Mouse (Mus musculus) spleen, postnatal 36 days (tissue): ENCODE measurements around the gene Akirin2.
A peak's percentile ranks its signal among the peaks of the same experiment; 100 is the strongest.
"Not testable (repeated sequence)": the region's sequence is repeated elsewhere in the genome, so short reads cannot be mapped to it uniquely, and the experiment has no call there.

Source experiments
- DNase-seq, 2 experiments: peaks; one replicate each; pipeline ENCODE4 v3.0.0; 2022; ENCODE audit warnings: low spot score in 2 of 2, mixed read lengths in 1 of 2

Akirin2 gene

GRCm38 (mm10) chr4:34550748-34551097 is at the start of gene Akirin2:
Akirin2 (plus strand) TSS chr4:34550937.
- DNase-seq, result no peak

- no peak for DNase-seq
These were observed 40.4 kb upstream of the Akirin2 start for GRCm38 (mm10) chr4:34510305-34510704.

DNA sequence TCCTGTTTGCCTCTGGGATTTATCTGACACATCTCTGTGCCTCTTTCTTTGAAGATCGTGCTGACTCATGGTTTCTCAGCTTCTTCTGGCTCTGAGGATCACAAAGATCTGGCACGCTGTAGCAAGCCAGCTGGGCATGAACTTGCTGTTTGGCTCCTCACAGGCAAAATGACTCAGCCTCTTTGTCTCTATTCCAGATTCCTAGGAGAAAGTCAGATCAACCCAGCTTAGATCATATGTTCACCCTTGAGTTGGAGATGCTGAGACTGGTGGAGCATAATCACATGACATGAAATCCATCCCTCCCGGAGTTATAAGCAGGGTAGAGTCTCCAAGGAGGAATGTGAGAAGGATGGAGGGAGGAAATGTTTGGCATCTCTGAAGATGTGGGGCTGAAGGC is 27.9 kb upstream of the Akirin2 start:
- DNase-seq, result no peak

DNA sequence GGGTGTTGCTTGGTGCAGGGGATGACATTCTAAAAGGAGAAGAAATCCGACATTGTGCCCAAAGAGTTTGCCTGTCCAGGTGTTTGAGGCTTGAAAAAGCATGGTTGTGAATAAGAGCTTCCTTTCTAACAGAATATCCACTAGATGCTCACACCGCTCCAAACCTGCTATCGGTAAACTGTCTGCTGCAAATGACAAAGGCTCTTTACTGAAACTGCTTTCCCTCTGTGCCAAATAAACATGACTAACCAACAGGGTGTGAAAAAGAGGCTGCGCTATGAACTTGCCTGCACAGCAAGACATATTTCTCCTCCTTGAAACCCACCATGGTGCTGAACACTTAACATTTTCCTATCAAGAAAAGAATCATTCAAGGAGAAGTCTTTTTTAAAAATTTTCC is 27.2 kb upstream of the Akirin2 start:
- DNase-seq, result no peak

- peak in 1 of 2 experiments; percentile 8 for DNase-seq
These were observed 24.0 kb upstream of the Akirin2 start for GRCm38 (mm10) chr4:34526771-34527170.

DNA sequence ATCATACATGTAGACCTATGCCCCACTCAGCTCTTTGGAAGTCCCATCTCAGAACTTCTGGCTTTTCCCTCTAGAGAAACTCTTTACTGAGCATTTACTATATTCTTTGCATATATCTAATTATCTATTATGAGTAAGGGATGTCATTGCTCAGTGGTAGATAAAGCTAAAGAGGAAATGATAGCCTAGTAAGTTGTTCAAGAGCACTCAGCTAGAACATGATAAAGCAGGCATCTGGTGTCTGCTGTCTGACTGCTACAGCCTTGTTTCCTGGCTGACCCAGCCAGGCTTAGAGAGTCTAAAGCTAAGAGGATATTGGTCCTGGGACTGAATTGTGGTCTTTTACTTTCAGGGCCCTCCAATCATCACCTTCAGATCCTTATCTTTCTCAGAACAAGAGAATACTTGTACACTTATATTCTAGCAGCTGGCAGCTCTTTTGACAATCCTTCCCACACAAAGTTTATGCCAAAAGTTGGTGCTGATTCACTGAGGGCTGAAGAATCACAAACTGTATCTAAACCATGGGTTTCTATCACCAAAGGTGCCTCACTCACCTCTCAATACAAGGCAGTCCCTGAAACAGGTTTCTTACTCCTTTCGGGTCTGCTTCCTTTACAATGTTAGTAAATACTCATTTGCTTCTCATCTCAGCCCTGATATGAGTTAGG is 22.2 kb upstream of the Akirin2 start:
- DNase-seq, result no peak

- DNase-seq, result no peak
These were observed 21.4 kb upstream of the Akirin2 start for GRCm38 (mm10) chr4:34529379-34529778.

DNA sequence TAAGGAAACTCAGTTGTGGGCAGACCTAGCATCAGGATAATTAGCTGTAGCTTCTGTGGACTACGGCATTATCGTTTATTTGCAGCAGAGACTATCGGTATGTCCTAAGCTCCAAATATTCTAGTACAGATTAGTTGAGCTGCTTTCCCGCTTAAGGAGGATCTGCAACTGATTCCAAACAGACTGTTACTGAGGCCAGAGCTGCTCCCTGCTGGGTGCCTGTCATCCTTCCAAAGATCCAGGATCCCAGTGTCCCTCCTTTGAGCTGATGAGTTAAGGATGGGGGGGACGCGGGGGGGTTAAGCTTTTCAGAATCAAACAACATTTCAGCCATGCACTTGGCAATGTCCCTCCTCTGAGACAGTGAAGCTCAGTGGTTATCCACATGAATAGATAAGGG is 20.8 kb upstream of the Akirin2 start:
- DNase-seq, result no peak

DNA sequence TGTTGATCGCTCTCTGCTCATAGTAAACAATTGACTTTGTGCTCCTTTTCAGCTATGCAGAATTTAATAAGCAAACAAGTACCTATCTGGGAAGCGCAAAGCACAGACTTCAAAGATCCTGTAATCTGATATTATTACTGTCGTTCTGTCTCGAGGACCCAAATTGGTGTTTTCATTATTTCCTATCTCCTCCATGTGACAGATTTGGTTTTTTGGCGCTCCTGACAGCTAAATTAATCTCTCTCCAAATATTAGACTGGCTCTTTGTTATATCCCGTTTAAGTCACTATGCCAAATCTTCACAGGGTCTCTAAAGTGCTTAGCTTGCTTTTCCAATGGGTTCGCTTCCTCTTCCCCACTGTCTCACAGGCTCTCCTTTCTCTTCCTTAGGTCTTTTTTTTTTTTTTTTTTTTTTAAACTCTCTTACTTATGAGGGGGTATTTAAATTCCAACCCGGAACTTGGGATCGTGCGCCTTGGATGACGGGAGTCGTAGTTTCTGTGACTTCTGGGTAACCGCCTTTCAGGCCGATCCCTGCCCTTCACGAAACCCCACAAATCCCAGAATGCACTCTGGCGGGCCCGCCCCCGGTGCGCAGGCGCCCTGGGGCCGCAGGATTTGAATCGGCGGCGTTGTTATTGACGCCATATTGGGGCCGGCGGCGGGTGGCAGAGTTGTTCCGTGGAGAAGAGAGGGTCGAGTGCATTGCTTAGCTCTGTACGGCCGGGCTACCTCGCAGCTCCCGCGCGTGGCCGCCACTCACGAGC is 573 bp upstream of the Akirin2 start:
- DNase-seq, result peak; percentile 97 to 98

GRCm38 (mm10) chr4:34551098-34551809 is 517 bp downstream of the Akirin2 start:
- peak; percentile 40 to 49 for DNase-seq

DNA sequence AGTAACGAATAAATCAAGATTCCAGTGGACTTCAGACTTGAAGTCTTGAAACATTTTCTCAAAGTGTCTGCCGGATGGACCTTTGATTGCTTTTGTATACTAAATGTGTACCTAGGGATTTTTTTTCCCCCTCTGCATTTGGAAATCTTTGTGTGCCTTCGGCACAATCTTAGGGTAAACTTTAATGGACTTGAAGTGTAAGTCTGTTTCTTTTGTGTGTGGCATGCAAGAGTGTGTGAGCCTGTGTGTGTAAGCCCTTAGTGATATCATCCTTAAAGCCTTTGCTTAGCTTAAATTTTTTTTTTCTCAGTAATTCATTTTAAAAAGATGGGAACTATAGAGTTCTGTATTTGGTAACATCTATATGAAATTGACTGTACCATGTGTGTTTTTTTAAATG is 1.2 kb downstream of the Akirin2 start:
- no peak for DNase-seq

DNA sequence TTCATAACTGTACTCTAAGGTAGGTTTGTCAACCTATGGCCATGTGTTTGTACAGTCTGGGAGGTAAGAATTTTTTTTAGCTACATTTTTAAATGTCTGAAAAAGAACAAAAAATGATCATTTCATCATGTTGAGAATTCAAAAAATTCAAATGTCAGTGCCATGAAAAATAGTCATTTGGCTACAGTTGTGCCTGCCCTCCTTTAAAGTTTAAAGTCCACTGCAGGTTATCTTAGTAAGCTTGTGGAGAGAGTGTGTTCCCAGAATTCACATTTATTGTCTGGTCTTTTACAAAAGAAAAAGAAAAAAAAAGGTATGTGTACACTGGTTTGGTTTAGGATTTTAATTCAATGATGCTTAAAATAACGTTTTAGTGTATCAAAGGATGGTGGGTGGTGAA is 3.9 kb downstream of the Akirin2 start:
- DNase-seq, result no peak

DNA sequence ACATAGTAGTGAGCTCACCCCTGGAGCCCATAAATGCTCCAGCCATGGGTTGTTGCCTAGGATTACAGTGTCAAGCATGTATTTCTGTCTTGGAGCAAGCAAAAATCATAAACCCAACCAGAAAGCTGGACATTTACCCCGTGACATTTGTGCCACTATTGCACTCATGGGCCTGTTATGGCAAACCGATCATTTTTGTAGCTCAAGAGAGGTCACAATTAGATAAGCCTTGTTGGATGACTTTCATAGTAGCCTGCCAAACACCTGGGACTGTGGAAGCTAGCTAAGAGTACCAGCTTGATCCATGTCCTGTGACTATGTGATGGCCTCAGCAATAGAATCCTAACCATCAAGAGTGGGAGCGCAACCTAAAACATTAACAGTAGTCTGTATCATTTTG is 4.9 kb downstream of the Akirin2 start:
- DNase-seq, result no peak

- no peak for DNase-seq
These were observed 5.4 kb downstream of the Akirin2 start for GRCm38 (mm10) chr4:34556183-34556582.

GRCm38 (mm10) chr4:34560971-34561370 is 10.2 kb downstream of the Akirin2 start:
- DNase-seq, result peak; percentile 37 to 46

DNA sequence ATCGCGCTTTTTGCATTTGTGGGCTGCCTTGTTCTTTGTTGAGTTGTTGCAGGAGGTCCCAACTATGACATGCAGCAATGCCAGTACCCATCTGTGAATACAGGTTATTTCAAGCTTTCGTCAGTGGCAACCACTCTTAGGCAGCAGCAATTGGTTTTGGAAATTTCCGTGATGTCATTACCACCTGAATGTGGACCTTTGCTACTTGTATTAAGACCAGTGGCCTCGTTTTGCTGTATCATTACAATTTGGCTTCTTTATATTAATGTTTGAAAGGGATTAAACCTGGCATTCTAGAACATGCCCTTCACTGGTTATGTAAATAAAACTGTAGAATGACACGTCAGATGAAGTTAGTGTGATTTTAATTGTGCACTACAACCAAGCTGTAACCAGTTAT is 15.5 kb downstream of the Akirin2 start:
- DNase-seq, result no peak

DNA sequence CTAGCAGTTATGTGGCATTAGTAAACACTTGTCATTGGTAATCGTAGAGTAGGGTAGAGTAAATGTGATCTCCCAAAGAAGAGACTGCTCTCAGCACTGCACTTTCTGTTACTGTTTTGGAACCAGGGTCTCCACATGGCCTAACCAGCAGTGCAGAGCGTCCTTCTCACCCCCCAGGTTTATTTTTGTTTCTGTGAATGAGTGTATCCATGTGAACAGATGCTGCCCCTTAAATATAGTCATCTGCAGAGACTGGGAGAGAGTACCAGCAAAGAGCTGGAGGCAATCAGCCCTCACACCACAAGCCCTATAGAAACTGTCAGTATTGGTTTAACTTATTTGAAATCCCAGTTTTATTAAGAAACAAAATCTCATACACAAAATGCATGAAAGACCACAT is 22.1 kb downstream of the Akirin2 start:
- no peak for DNase-seq

GRCm38 (mm10) chr4:34577028-34577427 is 26.3 kb downstream of the Akirin2 start:
- no peak for DNase-seq

DNA sequence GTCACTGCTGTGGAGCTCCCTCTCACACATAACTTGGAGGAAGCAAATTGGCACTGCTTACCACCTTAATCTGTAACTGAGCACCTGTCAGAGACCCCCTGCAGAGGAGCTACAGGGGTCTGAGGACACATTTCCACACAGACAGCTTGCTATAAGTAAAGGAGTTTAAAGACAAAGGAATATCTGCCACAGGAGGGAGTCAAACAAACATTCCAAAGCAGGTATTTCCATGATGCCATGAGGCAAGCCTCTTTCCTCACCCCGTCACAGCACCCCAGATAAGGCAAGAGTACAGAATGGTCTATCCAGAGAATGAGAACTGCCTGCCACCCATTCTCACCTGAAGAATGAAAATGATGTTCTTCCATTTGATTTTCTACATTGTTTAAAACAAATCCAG is 28.5 kb downstream of the Akirin2 start:
- DNase-seq, result no peak

GRCm38 (mm10) chr4:34581489-34581888 is 30.8 kb downstream of the Akirin2 start:
- DNase-seq, result not testable (repeated sequence)

- DNase-seq, result no peak
These were observed 31.3 kb downstream of the Akirin2 start for GRCm38 (mm10) chr4:34581990-34582389.

DNA sequence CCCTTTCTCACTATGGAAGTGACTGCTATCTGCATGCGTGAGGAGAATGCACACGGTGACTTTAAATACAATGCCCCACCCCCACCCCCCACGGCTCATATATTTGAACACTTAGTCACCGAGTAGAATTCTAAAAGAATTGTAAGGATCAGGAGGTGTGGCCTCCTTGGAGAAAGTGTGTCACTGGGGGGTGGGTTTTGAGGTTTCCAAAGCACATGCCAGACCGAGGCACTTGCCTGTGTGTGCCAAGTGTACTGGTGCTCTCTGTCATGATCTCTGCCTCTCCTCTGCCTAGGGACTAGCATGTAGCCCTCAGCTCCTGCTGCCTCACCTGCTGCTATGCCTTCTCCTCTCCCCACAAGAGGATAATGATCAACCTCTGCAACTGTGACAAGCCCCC is 31.7 kb downstream of the Akirin2 start:
- no peak for DNase-seq

GRCm38 (mm10) chr4:34583427-34583826 is 32.7 kb downstream of the Akirin2 start:
- no peak for DNase-seq
